Mouse (Mus musculus): ENCODE results near the gene Rhox2c.
"Not testable (repeated sequence)": the region's sequence is repeated elsewhere in the genome, so short reads cannot be mapped to it uniquely, and the experiment has no call there.

Rhox2c gene

DNA sequence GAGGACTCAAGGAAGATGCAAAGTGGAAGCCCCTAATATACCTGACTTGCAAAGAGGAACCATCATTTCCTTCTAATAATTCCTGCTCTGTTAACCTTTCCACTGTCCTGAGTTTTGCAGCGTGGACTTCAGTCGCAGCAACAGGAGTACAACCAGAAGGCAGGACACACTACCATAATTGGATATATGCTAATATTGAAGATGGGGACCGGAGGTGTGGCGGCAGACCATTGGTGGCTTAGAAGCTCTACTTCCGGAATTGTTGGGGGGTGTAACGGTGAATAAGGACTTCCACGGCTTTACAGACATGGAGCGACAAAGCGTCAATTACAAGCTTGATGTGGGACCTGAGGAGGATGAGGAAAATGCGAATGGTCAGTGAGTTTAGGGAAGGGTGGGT is at the start of gene Rhox2c:
Gene Rhox2c, plus strand, starts transcription at position 301 of the 400 bp plus-strand sequence.
- in situ Hi-C loops (cut with MboI, MseI): loop anchor here (5.0 kb wide), 1 partner anchor 119 kb away; the partner anchor contains the start of gene Rhox2f

DNA sequence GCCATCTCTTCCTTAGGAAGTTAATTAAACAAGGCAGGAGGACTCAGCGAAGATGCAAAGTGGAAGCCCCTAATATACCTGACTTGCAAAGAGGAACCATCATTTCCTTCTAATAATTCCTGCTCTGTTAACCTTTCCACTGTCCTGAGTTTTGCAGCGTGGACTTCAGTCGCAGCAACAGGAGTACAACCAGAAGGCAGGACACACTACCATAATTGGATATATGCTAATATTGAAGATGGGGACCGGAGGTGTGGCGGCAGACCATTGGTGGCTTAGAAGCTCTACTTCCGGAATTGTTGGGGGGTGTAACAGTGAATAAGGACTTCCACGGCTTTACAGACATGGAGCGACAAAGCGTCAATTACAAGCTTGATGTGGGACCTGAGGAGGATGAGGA is 41.7 kb upstream of the Rhox2c start, which contains the start of gene Rhox2b:
Gene Rhox2b, plus strand, starts transcription at position 301 of the 400 bp plus-strand sequence.
- in situ Hi-C loops (cut with MboI, MseI): loop anchor here (10.0 to 25.0 kb wide), 2 partner anchors 167 to 401 kb away; partner anchors contain the start of genes Rhox2a, Rhox3a and Rhox5

DNA sequence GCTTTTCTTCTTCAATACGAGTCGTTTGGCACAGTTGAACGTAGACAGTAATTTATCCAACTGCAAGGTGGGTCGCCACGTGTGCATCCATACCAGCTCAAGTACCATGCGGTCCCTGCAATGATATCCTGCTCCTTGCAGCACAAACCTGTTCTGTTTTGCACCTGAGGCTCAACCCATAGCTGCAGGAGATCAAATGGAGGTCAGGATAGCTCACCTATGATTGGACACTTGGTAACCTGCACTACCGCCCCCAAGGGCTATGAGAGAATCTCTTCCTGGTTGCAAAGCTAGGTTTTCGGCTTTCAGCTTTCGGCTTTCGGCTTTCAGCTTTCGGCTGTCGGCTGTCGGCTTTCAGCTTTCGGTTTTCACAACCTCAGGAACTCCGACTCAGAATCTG is 21.3 kb upstream of the Rhox2c start, which contains the start of gene Rhox4b:
Gene Rhox4b, plus strand, starts transcription at position 301 of the 400 bp plus-strand sequence.
- in situ Hi-C loops (cut with MboI, MseI): loop anchor here (10.0 kb wide), 1 partner anchor 133 kb away; no protein-coding TSS in a partner anchor

DNA sequence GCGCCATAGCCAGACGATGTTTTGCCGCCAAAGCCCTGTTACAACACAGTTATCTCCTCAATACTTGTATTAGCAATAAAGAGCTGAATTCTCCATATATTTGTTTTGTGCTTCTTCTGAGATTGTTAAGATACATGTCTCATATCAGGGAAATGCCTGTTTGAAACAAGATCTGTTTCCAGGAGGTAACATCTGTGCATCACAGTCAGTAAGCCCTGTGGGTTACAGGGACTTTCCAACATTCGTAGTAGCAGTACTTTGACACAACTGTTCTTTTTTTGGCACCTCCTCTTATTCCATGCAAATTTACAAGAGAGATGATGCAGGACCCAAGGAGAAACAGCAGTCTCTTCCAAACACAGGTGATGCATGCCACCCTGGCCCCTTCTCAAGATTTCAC is 4.8 kb downstream of the Rhox2c start, which contains the start of gene Rhox3c:
Gene Rhox3c, plus strand, starts transcription at position 301 of the 400 bp plus-strand sequence.
- in situ Hi-C loops (cut with MboI, MseI): loop anchor here (5.0 kb wide), 1 partner anchor 41 kb away; no protein-coding TSS in a partner anchor

DNA sequence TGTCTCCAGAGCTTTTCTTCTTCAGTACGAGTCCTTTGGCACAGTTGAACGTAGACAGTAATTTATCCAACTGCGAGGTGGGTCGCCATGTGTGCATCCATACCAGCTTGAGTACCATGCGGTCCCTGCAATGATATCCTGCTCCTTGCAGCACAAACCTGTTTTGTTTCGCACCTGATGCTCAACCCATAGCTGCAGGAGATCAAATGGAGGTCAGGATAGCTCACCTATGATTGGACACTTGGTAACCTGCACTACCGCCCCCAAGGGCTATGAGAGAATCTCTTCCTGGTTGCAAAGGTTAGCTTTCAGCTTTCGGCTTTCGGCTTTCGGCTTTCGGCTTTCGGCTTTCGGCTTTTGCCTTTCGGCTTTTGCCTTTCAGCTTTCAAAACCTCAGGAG is 26.6 kb downstream of the Rhox2c start, which contains the start of gene Rhox4c:
Gene Rhox4c, plus strand, starts transcription at position 301 of the 400 bp plus-strand sequence.
- in situ Hi-C loops (cut with MboI, MseI): not testable (repeated sequence)

DNA sequence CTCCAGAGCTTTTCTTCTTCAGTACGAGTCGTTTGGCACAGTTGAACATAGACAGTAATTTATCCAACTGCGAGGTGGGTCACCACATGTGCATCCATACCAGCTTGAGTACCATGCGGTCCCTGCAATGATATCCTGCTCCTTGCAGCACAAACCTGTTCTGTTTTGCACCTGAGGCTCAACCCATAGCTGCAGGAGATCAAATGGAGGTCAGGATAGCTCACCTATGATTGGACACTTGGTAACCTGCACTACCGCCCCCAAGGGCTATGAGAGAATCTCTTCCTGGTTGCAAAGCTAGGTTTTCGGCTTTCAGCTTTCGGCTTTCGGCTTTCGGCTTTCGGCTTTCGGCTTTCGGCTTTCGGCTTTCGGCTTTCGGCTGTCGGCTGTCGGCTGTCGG is 60.6 kb downstream of the Rhox2c start, which contains the start of gene Rhox4d:
Gene Rhox4d, plus strand, starts transcription at position 301 of the 400 bp plus-strand sequence.
- in situ Hi-C loops (cut with MboI, MseI): not testable (repeated sequence)
